Comparison of ENCODE assay signal across 7 mouse cellular contexts in the genomic region with DNA sequence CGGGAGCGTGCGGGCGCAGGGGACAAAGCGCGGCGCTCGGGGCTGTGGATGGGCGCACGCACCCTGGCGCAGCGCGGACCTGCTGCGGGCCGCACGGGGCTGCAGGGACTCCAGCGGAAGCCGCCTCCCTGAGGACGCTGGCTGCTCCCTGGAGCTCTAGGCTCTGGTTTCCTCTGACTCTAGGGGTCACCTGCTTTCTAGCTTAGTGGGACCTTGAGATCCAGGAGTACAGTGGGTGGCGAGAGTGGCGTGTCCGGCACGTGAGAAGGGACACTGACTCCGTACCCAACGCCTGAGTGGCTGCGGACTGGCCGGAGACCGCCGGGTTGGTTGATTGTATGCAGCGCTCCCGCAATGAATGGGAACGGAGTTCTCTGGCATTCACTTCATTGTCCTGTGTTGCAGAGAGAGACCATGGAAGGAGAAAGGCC. TPM values are rescaled to one million over a fixed set of nuclear protein-coding genes. Genes with fewer than 3 reads are reported as not detected.
DNase-seq lines count a peak whose midpoint lies in the region; ATAC-seq and TF ChIP-seq lines count a peak whose summit lies in the region.

No protein-coding gene starts in this region.

- 0 out of 2 replicates have a peak, but pooled peaks cover 2% of the 10 kb centered on the region for H3K27me3 ChIP-seq in forebrain, embryonic 12.5 days
- H3K27me3 ChIP-seq in intestine, postnatal 0 days (replicated peaks; ENCODE audit: control insufficient read depth, insufficient read depth, low read length): 0 out of 2 replicates have a peak, but pooled peaks cover 11% of the 10 kb centered on the region
- peaks cover 11% of the 10 kb centered on the region; the same call in 1 of the 2 replicates for H3K27me3 ChIP-seq in midbrain, embryonic 13.5 days

- peak; percentile 65 for ATAC-seq in forebrain, embryonic 12.5 days (ENCODE audit: low FRiP score)
- ATAC-seq in intestine, postnatal 0 days: peak; percentile 62
- peak; percentile 78 for ATAC-seq in midbrain, embryonic 13.5 days

- H3K4me1 ChIP-seq in forebrain, embryonic 12.5 days: peaks cover 49% of the 10 kb centered on the region
- H3K4me1 ChIP-seq in intestine, postnatal 0 days (replicated peaks; ENCODE audit: control insufficient read depth, insufficient read depth, low read length): no peaks in the 10 kb centered on the region
- H3K4me1 ChIP-seq in midbrain, embryonic 13.5 days (replicated peaks): peaks cover 47% of the 10 kb centered on the region

- TF ChIP-seq CTCF in intestine, postnatal 0 days (IDR thresholded peaks at IDR 0.05; ENCODE audit: low read depth): no peak

- H3K9me3 ChIP-seq in forebrain, embryonic 12.5 days: no peaks in the 10 kb centered on the region
- no peaks in the 10 kb centered on the region for H3K9me3 ChIP-seq in intestine, postnatal 0 days (ENCODE audit: control insufficient read depth)
- no peaks in the 10 kb centered on the region for H3K9me3 ChIP-seq in midbrain, embryonic 13.5 days

- H3K4me3 ChIP-seq in forebrain, embryonic 12.5 days (replicated peaks): peak overlapping the region; percentile 77
- H3K4me3 ChIP-seq in intestine, postnatal 0 days (ENCODE audit: low read depth, low read length): peak overlapping the region; percentile 60
- peak overlapping the region; percentile 82 for H3K4me3 ChIP-seq in midbrain, embryonic 13.5 days (replicated peaks)

- peak overlapping the region; percentile 88 for H3K4me2 ChIP-seq in forebrain, embryonic 12.5 days
- peak overlapping the region; percentile 100 for H3K4me2 ChIP-seq in intestine, postnatal 0 days (replicated peaks; ENCODE audit: low read depth)
- peak overlapping the region; percentile 96 for H3K4me2 ChIP-seq in midbrain, embryonic 13.5 days (replicated peaks)

- no peaks in the 10 kb centered on the region for H3K36me3 ChIP-seq in forebrain, embryonic 12.5 days (replicated peaks)
- H3K36me3 ChIP-seq in intestine, postnatal 0 days (ENCODE audit: control insufficient read depth, insufficient read depth): no peaks in the 10 kb centered on the region
- no peaks in the 10 kb centered on the region for H3K36me3 ChIP-seq in midbrain, embryonic 13.5 days

- H3K27ac ChIP-seq in forebrain, embryonic 12.5 days: peak overlapping the region; percentile 80
- H3K27ac ChIP-seq in intestine, postnatal 0 days (ENCODE audit: low read depth, low read length): no peak overlapping the region
- peak overlapping the region; percentile 70 for H3K27ac ChIP-seq in midbrain, embryonic 13.5 days

- DNase-seq in right cerebral cortex, adult 18-20 months: peak; percentile 2
- DNase-seq in right cerebral cortex, postnatal 36 days (ENCODE audit: low spot score in 2 of 2): no peak
- DNase-seq in urinary bladder, postnatal 25 days (ENCODE audit: low spot score): no peak
- DNase-seq in thymus, postnatal 10 days (ENCODE audit: low spot score in 2 of 2): no peak

- under 1% methylated on average over 30 of the region's 32 CpGs for WGBS in forebrain, embryonic 12.5 days
- WGBS in intestine, postnatal 0 days: under 1% methylated on average over 32 of the region's 32 CpGs
- 0% methylated on average over 32 of the region's 32 CpGs for WGBS in midbrain, embryonic 13.5 days

- peak overlapping the region; percentile 80 for H3K9ac ChIP-seq in forebrain, embryonic 12.5 days
- H3K9ac ChIP-seq in intestine, postnatal 0 days (ENCODE audit: low read depth, low read length): peak overlapping the region; percentile 53
- peak overlapping the region; percentile 89 for H3K9ac ChIP-seq in midbrain, embryonic 13.5 days (replicated peaks)

RNA-seq across cellular contexts. Expression of a gene that starts 0.4 kb away (rescaled TPM):
- 14.5 and 16.4 TPM in 2 replicates for polyA plus RNA-seq in forebrain, embryonic 12.5 days (2016; fragmentation: Nextera tagmentation; extraction: Ambion mirVana)
- polyA plus RNA-seq in intestine, postnatal 0 days (2015; fragmentation: Nextera tagmentation; extraction: Ambion mirVana): 0.66 and 1.1 TPM in 2 replicates
- 7.3 and 10.3 TPM in 2 replicates for polyA plus RNA-seq in midbrain, embryonic 13.5 days (2015; fragmentation: Nextera tagmentation; extraction: Ambion mirVana)
